Mouse (Mus musculus) gastrocnemius, postnatal 14 days (tissue): Measurements from ENCODE around the gene Vps36. TPM values are rescaled to one million over a fixed set of nuclear protein-coding genes. Genes with fewer than 3 reads are reported as not detected.

Source experiments
- total RNA-seq, 2 experiments: library from RNA; stranded (reverse); gene quantifications; 2 replicates each; pipeline ENCODE4 v1.2.3; 2021

Gene Vps36
- total RNA-seq, 2 experiments from 2014 or later: 27.3 to 27.4 TPM

Other genes with a start within 250 kb of the Vps36 start
- gene Defb13, start 246.0 kb upstream of the Vps36 start, total RNA-seq: not detected
- gene Fam90a1a, start 234.1 kb upstream of the Vps36 start, total RNA-seq: not detected
- not detected for gene Ccdc70, start 223.0 kb upstream of the Vps36 start, total RNA-seq
- under 1 TPM; 0.04 to 0.06 TPM for gene Atp7b, start 132.5 kb upstream of the Vps36 start, total RNA-seq
- 1 to 10 TPM; 6.0 to 6.2 TPM for gene Alg11, start 132.1 kb upstream of the Vps36 start, total RNA-seq
- gene Nek5, start 67.8 kb upstream of the Vps36 start, total RNA-seq: not detected
- 1 to 10 TPM; 2.5 to 3.6 TPM for gene Nek3, start 26.4 kb upstream of the Vps36 start, total RNA-seq
- 1 to 10 TPM; 2.9 to 3.2 TPM for gene Ckap2, start 7.0 kb upstream of the Vps36 start, total RNA-seq
- 1 to 10 TPM; 4.1 to 4.2 TPM for gene Thsd1, start 34.5 kb downstream of the Vps36 start, total RNA-seq
- gene Tpte, start 90.6 kb downstream of the Vps36 start, total RNA-seq: not detected
- 10 to 100 TPM; 11.0 to 11.6 TPM for gene Slc25a15, start 205.8 kb downstream of the Vps36 start, total RNA-seq
- gene Mrps31, start 218.6 kb downstream of the Vps36 start, total RNA-seq: 10 to 100 TPM; 35.9 to 39.3 TPM